In genomic region chr2:25394281-25395221, GRCm38 (mm10) we compare ENCODE assay signal across 10 mouse cellular contexts. TPM values are rescaled to one million over a fixed set of nuclear protein-coding genes. Genes with fewer than 3 reads are reported as not detected.
DNase-seq lines count a peak whose midpoint lies in the region; ATAC-seq and TF ChIP-seq lines count a peak whose summit lies in the region.
"Had no signal": no experiment of that assay in that cellular context is flagged by ENCODE, and none has a peak within 500 bp of the region (broad histone marks: within the 10 kb centered on the region; RNA-seq: fewer than 3 reads in every experiment).

No protein-coding gene starts in this region.

- peak; percentile 70 for ATAC-seq in hindbrain, embryonic 14.5 days (ENCODE audit: low FRiP score)
- ATAC-seq in midbrain, postnatal 0 days (ENCODE audit: low FRiP score), result peak; percentile 74
- no peak for ATAC-seq in liver, embryonic 11.5 days (replicated peaks; ENCODE audit: low FRiP score)

- no peak for TF ChIP-seq CTCF in midbrain, postnatal 0 days (IDR thresholded peaks at IDR 0.05)

- no peak overlapping the region for H3K4me2 ChIP-seq in hindbrain, embryonic 14.5 days (replicated peaks)
- H3K4me2 ChIP-seq in midbrain, postnatal 0 days (ENCODE audit: low read depth, low read length, poor library complexity, severe bottlenecking), result no peak overlapping the region
- H3K4me2 ChIP-seq in liver, embryonic 11.5 days, result no peak overlapping the region

- 23% methylated on average over 3 of the region's 3 CpGs for WGBS in hindbrain, embryonic 14.5 days
- 34% methylated on average over 3 of the region's 3 CpGs for WGBS in hindbrain, embryonic 10.5 days
- WGBS in midbrain, postnatal 0 days, result 15% methylated on average over 3 of the region's 3 CpGs
- WGBS in liver, embryonic 11.5 days, result 51% methylated on average over 3 of the region's 3 CpGs

- H3K36me3 ChIP-seq in hindbrain, embryonic 14.5 days (replicated peaks; ENCODE audit: control insufficient read depth, insufficient read depth), result no peaks in the 10 kb centered on the region
- no peaks in the 10 kb centered on the region for H3K36me3 ChIP-seq in hindbrain, embryonic 10.5 days
- H3K36me3 ChIP-seq in midbrain, postnatal 0 days (ENCODE audit: insufficient read depth, low read length), result no peaks in the 10 kb centered on the region
- H3K36me3 ChIP-seq in liver, embryonic 11.5 days (ENCODE audit: control insufficient read depth, insufficient read depth, low read length), result no peaks in the 10 kb centered on the region

- no peak overlapping the region for H3K9ac ChIP-seq in hindbrain, embryonic 14.5 days
- no peak overlapping the region for H3K9ac ChIP-seq in midbrain, postnatal 0 days (replicated peaks; ENCODE audit: low read length, poor library complexity, severe bottlenecking)
- H3K9ac ChIP-seq in liver, embryonic 11.5 days (ENCODE audit: low read depth, low read length), result no peak overlapping the region

- DNase-seq in hindbrain, embryonic 14.5 days (ENCODE audit: low spot score), result peak; percentile 60
- no peak for DNase-seq in hindbrain, embryonic 10.5 days (ENCODE audit: low spot score)
- peak; percentile 88 for DNase-seq in 3T3-L1 (ENCODE audit: low read depth, low spot score)
- DNase-seq in cerebellum, postnatal 10 days, result peak; percentile 71 to 80
- DNase-seq in heart, postnatal 14 days, result peak; percentile 59 to 60
- peak; percentile 86 for DNase-seq in midbrain, postnatal 0 days (ENCODE audit: low spot score)
- DNase-seq in liver, embryonic 11.5 days (ENCODE audit: low spot score), result no peak
- DNase-seq in yolk sac, embryonic 10.5 days (ENCODE audit: low spot score), result no peak

- no peaks in the 10 kb centered on the region for H3K9me3 ChIP-seq in hindbrain, embryonic 14.5 days (ENCODE audit: control insufficient read depth, low read length)
- no peaks in the 10 kb centered on the region for H3K9me3 ChIP-seq in hindbrain, embryonic 10.5 days
- no peaks in the 10 kb centered on the region for H3K9me3 ChIP-seq in midbrain, postnatal 0 days (ENCODE audit: low read length)
- no peaks in the 10 kb centered on the region for H3K9me3 ChIP-seq in liver, embryonic 11.5 days (ENCODE audit: control insufficient read depth, low read length)

- intact Hi-C loops in heart, postnatal 14 days (cut with DNase I), result no loop called here

- no peak overlapping the region for H3K27ac ChIP-seq in hindbrain, embryonic 14.5 days
- H3K27ac ChIP-seq in hindbrain, embryonic 10.5 days, result no peak overlapping the region
- H3K27ac ChIP-seq in midbrain, postnatal 0 days (ENCODE audit: low read depth, low read length), result peak overlapping the region; percentile 38; the same call in 1 of the 2 replicates
- no peak overlapping the region for H3K27ac ChIP-seq in liver, embryonic 11.5 days (ENCODE audit: low read depth, low read length)

- no peak overlapping the region for H3K4me3 ChIP-seq in hindbrain, embryonic 14.5 days (replicated peaks; ENCODE audit: low read length)
- no peak overlapping the region for H3K4me3 ChIP-seq in hindbrain, embryonic 10.5 days
- H3K4me3 ChIP-seq in midbrain, postnatal 0 days (ENCODE audit: low read depth, low read length), result no peak overlapping the region
- H3K4me3 ChIP-seq in liver, embryonic 11.5 days (ENCODE audit: low read depth, low read length), result no peak overlapping the region

- H3K27me3 ChIP-seq in hindbrain, embryonic 14.5 days (ENCODE audit: control insufficient read depth, insufficient read depth, low read length), result peaks cover 55% of the 10 kb centered on the region
- H3K27me3 ChIP-seq in hindbrain, embryonic 10.5 days (ENCODE audit: insufficient read depth, poor library complexity, severe bottlenecking), result peaks cover 58% of the 10 kb centered on the region
- peaks cover 40% of the 10 kb centered on the region for H3K27me3 ChIP-seq in midbrain, postnatal 0 days (ENCODE audit: insufficient read depth, low read length)
- H3K27me3 ChIP-seq in liver, embryonic 11.5 days (replicated peaks; ENCODE audit: control insufficient read depth, insufficient read depth, low read length), result peaks cover 57% of the 10 kb centered on the region

- H3K4me1 ChIP-seq in hindbrain, embryonic 14.5 days (replicated peaks; ENCODE audit: control insufficient read depth, insufficient read depth, low read length), result peaks cover 18% of the 10 kb centered on the region
- peaks cover 28% of the 10 kb centered on the region for H3K4me1 ChIP-seq in hindbrain, embryonic 10.5 days (replicated peaks)
- H3K4me1 ChIP-seq in midbrain, postnatal 0 days (ENCODE audit: insufficient read depth, low read length), result 0 out of 2 replicates have a peak, but pooled peaks cover 8% of the 10 kb centered on the region
- H3K4me1 ChIP-seq in liver, embryonic 11.5 days (replicated peaks; ENCODE audit: control insufficient read depth, insufficient read depth, low read length), result peaks cover 5% of the 10 kb centered on the region

RNA-seq across cellular contexts. Expression of gene Entpd2, which starts 1.1 kb away (rescaled TPM):
- polyA plus RNA-seq in hindbrain, embryonic 14.5 days (2014; fragmentation: Nextera tagmentation; extraction: Ambion mirVana), result 2.6 and 3.3 TPM in 2 replicates
- polyA plus RNA-seq in hindbrain, embryonic 10.5 days (2016; fragmentation: Nextera tagmentation; extraction: Ambion mirVana), result 0.31 TPM in 1 of 2 replicates, not detected in the other
- 10 to 100 TPM; 16.1 to 17.0 TPM for total RNA-seq in heart, postnatal 14 days (2021)
- 4.2 and 4.4 TPM in 2 replicates for total RNA-seq in midbrain, postnatal 0 days (2014; rRNA removed)
- 10.4 and 10.6 TPM in 2 replicates for polyA plus RNA-seq in midbrain, postnatal 0 days (2015; fragmentation: Nextera tagmentation; extraction: Ambion mirVana)
- 0.25 and 0.45 TPM in 2 replicates for polyA plus RNA-seq in liver, embryonic 11.5 days (2014; fragmentation: Nextera tagmentation; extraction: Ambion mirVana)
- total RNA-seq: neutrophil, adult 5-6 weeks had no signal

RNA-seq across cellular contexts. Expression of gene Npdc1, which starts 4.6 kb away (rescaled TPM):
- polyA plus RNA-seq in hindbrain, embryonic 14.5 days (2014; fragmentation: Nextera tagmentation; extraction: Ambion mirVana), result 365 and 378 TPM in 2 replicates
- polyA plus RNA-seq in hindbrain, embryonic 10.5 days (2016; fragmentation: Nextera tagmentation; extraction: Ambion mirVana), result 75.1 and 155 TPM in 2 replicates
- 10 to 100 TPM; 33.8 to 37.1 TPM for total RNA-seq in heart, postnatal 14 days (2021)
- total RNA-seq in midbrain, postnatal 0 days (2014; rRNA removed), result 199 and 234 TPM in 2 replicates
- 470 and 481 TPM in 2 replicates for polyA plus RNA-seq in midbrain, postnatal 0 days (2015; fragmentation: Nextera tagmentation; extraction: Ambion mirVana)
- polyA plus RNA-seq in liver, embryonic 11.5 days (2014; fragmentation: Nextera tagmentation; extraction: Ambion mirVana), result 7.0 and 8.1 TPM in 2 replicates
- total RNA-seq: neutrophil, adult 5-6 weeks had no signal

RNA-seq across cellular contexts. Expression of gene Sapcd2, which starts 22.4 kb away (rescaled TPM):
- polyA plus RNA-seq in hindbrain, embryonic 14.5 days (2014; fragmentation: Nextera tagmentation; extraction: Ambion mirVana), result 10.0 and 10.8 TPM in 2 replicates
- 71.6 and 75.1 TPM in 2 replicates for polyA plus RNA-seq in hindbrain, embryonic 10.5 days (2016; fragmentation: Nextera tagmentation; extraction: Ambion mirVana)
- 1 to 10 TPM in 1 of 2 experiments, under 1 TPM in 1; 0.88 to 1.5 TPM for total RNA-seq in heart, postnatal 14 days (2021)
- total RNA-seq in midbrain, postnatal 0 days (2014; rRNA removed), result 18.9 and 21.6 TPM in 2 replicates
- 12.7 and 13.4 TPM in 2 replicates for polyA plus RNA-seq in midbrain, postnatal 0 days (2015; fragmentation: Nextera tagmentation; extraction: Ambion mirVana)
- 45.3 and 51.0 TPM in 2 replicates for polyA plus RNA-seq in liver, embryonic 11.5 days (2014; fragmentation: Nextera tagmentation; extraction: Ambion mirVana)
- total RNA-seq: neutrophil, adult 5-6 weeks had no signal

RNA-seq across cellular contexts. Expression of gene Fut7, which starts 28.5 kb away (rescaled TPM):
- polyA plus RNA-seq in hindbrain, embryonic 14.5 days (2014; fragmentation: Nextera tagmentation; extraction: Ambion mirVana), result 0.37 TPM in 1 of 2 replicates, not detected in the other
- not detected in 2 replicates for polyA plus RNA-seq in hindbrain, embryonic 10.5 days (2016; fragmentation: Nextera tagmentation; extraction: Ambion mirVana)
- total RNA-seq in heart, postnatal 14 days (2021), result not detected
- 0.42 and 1.6 TPM in 2 replicates for total RNA-seq in midbrain, postnatal 0 days (2014; rRNA removed)
- polyA plus RNA-seq in midbrain, postnatal 0 days (2015; fragmentation: Nextera tagmentation; extraction: Ambion mirVana), result 0.22 and 0.23 TPM in 2 replicates
- 0.09 TPM in 1 of 2 replicates, not detected in the other for polyA plus RNA-seq in liver, embryonic 11.5 days (2014; fragmentation: Nextera tagmentation; extraction: Ambion mirVana)
- total RNA-seq: ES-E14 had no signal

RNA-seq across cellular contexts. Expression of gene Uap1l1, which starts 29.1 kb away (rescaled TPM):
- 6.3 and 6.8 TPM in 2 replicates for polyA plus RNA-seq in hindbrain, embryonic 14.5 days (2014; fragmentation: Nextera tagmentation; extraction: Ambion mirVana)
- 7.4 and 10.1 TPM in 2 replicates for polyA plus RNA-seq in hindbrain, embryonic 10.5 days (2016; fragmentation: Nextera tagmentation; extraction: Ambion mirVana)
- total RNA-seq in heart, postnatal 14 days (2021), result 1 to 10 TPM; 4.5 to 6.0 TPM
- 7.9 and 9.9 TPM in 2 replicates for total RNA-seq in midbrain, postnatal 0 days (2014; rRNA removed)
- polyA plus RNA-seq in midbrain, postnatal 0 days (2015; fragmentation: Nextera tagmentation; extraction: Ambion mirVana), result 11.7 and 14.1 TPM in 2 replicates
- 15.6 and 17.8 TPM in 2 replicates for polyA plus RNA-seq in liver, embryonic 11.5 days (2014; fragmentation: Nextera tagmentation; extraction: Ambion mirVana)

Comparison
In these comparisons a context has a peak if more than half of its experiments do, and no peak if none do; other contexts are left out.
1. DNase-seq: peak in hindbrain, embryonic 14.5 days (single experiment), 3T3-L1 (single experiment), cerebellum, postnatal 10 days (2 of 2), heart, postnatal 14 days (2 of 2) and midbrain, postnatal 0 days (single experiment); none in hindbrain, embryonic 10.5 days (single experiment), liver, embryonic 11.5 days (single experiment) and yolk sac, embryonic 10.5 days (single experiment).